Mouse (Mus musculus) CH12F3 (cell line): ENCODE data around the gene Etfa.

ENCODE experiments used
- in situ Hi-C: fragments of 300-500 bp; cut with MboI; formaldehyde crosslinking; loops from 2 replicates; pipeline ENCODE4 v1.14.3; 2020; ENCODE audit warnings: low sequenced_read_pairs

The Etfa gene

GRCm38 (mm10) chr9:55512027-55512543 lies at the start of gene Etfa:
Etfa (minus strand) TSS chr9:55512243.
- in situ Hi-C loops = no loop called here

GRCm38 (mm10) chr9:55560960-55561359 lies 48.9 kb upstream of the Etfa start:
- in situ Hi-C loops = no loop called here

GRCm38 (mm10) chr9:55554986-55555385 lies 42.9 kb upstream of the Etfa start:
- in situ Hi-C loops = no loop called here

DNA sequence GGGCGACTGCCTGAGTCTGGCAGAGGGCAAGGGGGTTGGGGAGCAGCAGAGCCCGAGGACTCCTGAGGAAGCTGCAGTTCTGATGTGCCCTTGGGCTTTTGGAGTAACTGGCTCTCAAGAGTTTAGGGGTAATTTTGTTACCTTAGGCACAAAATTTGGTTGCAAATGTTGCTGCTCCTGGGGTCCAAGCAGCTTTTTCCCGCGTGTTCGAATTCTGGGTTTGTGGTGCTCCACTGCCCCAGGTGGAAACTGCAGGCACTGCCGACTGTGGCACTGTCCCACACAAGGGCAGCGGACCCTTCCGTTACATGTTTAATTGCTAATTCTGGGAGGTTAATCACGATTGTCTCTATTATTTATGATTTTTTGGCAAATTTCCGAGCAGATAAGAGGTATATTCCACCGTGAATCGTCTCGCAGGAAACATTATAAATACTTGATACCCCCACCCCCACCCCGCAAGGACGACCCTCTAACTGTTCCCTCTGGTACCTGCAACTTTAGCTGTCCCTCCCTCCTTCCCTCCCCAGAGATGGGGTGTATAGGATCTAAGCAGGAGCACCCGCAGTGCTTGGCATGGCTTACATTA lies 37.4 kb upstream of the Etfa start:
- in situ Hi-C loops = no loop called here

DNA sequence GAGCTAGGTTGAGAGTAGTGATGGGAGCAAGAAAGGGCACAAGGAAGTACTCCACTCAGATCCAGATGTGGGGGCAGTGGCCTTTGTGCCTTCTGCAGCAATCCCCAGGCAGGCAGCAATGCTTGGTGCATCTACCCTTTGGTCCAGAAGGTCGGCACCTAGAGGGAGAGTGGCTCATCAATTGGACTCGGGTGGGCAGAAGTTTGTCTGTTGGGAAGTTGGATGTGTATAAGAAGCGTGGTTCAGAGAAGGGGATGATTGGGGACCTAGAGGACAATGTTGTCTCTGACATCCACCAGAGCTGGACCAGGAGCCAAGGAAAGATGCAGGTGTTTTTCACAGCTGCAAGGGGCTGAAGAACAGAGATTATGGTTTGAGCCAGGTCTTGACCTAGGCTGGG lies 36.8 kb upstream of the Etfa start:
- in situ Hi-C loops = no loop called here

- in situ Hi-C loops = no loop called here
Observed at GRCm38 (mm10) chr9:55546176-55547010, 34.4 kb upstream of the Etfa start.

- in situ Hi-C loops = no loop called here
Observed at GRCm38 (mm10) chr9:55545556-55546175, 33.6 kb upstream of the Etfa start.

GRCm38 (mm10) chr9:55544861-55545555 lies 33.0 kb upstream of the Etfa start:
- in situ Hi-C loops = no loop called here

- in situ Hi-C loops = no loop called here
Observed at GRCm38 (mm10) chr9:55543703-55544401, 31.8 kb upstream of the Etfa start.

DNA sequence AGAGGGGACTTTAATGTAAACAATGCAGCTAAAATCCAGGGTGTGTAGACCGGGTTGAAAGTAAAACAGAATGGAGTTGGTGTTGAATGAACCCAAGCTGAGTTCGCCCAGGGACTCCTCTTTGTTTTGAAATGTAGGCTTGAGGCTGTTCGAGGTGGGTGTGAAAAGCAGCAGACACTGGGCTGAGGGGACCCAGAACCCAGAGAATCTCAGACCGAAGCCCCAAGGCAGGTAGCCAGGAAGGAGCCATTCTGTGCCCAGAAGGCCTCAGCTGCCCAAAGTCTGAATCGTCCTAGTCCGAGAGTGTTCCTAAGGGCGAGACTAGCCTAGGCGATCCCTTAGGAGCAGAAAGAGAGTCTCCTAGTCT lies 31.3 kb upstream of the Etfa start:
- in situ Hi-C loops = no loop called here

- in situ Hi-C loops = no loop called here
Observed at GRCm38 (mm10) chr9:55542366-55543325, 30.6 kb upstream of the Etfa start.

- in situ Hi-C loops = no loop called here
Observed at GRCm38 (mm10) chr9:55541681-55542365, 29.8 kb upstream of the Etfa start.

DNA sequence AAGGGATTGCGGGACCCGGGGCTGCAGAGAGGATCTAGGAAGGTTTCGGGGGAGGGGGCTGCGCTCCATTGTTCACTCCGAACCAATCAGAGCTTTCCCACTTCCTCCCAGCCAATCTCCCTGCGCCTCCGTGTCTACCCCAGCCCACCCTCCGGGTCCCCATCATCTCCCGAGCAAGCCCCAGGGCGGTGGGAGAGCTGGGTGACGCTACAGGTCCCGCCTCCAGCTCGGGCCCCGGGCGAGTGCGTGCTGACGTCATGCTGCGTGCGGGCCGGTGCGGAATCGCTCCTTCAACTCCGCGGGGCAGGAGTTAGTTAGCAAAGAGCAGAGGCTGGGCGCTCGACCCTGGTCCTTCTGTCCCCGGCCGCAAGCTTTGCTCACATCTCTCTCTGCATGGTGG lies 28.8 kb upstream of the Etfa start:
- in situ Hi-C loops = no loop called here

GRCm38 (mm10) chr9:55540391-55540770 lies 28.3 kb upstream of the Etfa start:
- in situ Hi-C loops = no loop called here

DNA sequence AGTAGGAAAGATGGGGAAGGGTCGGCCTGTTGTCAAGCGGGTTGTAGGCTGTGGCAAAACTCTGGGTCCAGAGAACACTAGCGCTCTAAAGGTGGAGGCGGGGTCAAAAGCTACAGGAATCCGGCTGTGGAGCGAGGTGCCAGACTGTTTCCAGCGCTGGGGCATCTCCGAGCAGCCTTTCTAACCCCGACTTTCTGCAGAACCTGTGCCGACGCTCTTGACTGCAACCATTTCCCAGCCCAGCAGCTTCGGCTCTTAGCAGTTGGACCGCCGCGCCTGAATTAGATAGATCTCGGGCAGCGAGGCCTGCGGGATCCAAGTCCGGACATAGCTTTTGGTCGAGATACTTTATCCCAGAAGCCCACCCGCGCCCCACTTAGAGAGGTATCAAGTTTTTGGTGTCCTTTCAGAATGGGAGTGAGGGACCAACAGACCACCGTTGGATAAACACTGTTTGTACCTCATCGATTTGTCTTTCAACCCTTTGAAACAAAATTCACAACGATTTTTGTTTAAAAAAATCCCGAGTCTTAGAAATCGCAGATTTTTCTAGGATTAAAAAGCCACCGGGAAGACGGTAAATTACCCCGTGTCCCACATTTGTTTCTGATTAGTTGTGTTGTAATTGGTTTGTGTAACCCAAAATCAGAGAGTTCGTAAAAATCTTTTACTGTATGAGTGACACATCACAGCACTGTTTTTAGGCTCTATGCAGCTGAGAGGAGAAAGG lies 27.8 kb upstream of the Etfa start:
- in situ Hi-C loops = no loop called here

GRCm38 (mm10) chr9:55539006-55539405 lies 27.0 kb upstream of the Etfa start:
- in situ Hi-C loops = no loop called here

- in situ Hi-C loops = no loop called here
Observed at GRCm38 (mm10) chr9:55538377-55538776, 26.3 kb upstream of the Etfa start, which contains the start of gene Isl2. Isl2 (plus strand) TSS chr9:55538672.

DNA sequence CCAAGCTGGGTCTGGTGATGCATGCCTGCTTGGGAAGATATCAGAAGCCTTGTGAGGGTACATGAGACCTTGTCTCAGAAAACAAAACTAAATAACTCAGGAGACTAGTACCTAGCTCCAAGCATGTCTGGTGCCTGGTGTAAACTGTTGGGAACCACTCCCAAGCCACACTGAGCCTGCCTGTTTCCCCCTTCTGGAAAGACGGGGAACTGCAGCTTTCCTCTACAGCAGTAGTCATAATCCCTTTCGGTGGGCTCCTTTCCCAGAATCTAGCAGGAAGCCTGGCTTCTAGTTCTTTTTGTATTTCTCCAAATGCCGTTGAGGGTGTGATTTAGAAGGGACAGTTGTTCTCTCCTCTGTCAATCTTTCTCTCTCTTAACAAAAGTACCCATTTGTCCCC lies 23.9 kb upstream of the Etfa start:
- in situ Hi-C loops = no loop called here
